Mouse (Mus musculus) left cerebral cortex, adult 9 months (tissue): ENCODE results near the gene Snrpa.
A peak's percentile ranks its signal among the peaks of the same experiment; 100 is the strongest.

ENCODE experiments used
- DNase-seq, 2 experiments: peaks; one replicate each; pipeline ENCODE4 v3.0.0; 2022; ENCODE audit warnings: low spot score in 2 of 2

Gene Snrpa

GRCm38 (mm10) chr7:27166614-27167474, 29.2 kb downstream of the Snrpa start, which contains the start of gene Egln2:
TSS of gene Egln2 (minus strand) at chr7:27166802.
- DNase-seq, result peak; percentile 88 to 95

GRCm38 (mm10) chr7:27166229-27166613, 29.9 kb downstream of the Snrpa start:
- DNase-seq, result peak in 1 of 2 experiments; percentile 64

- DNase-seq, result no peak
Measured at GRCm38 (mm10) chr7:27165696-27166095, 30.4 kb downstream of the Snrpa start.

- DNase-seq, result peak in 1 of 2 experiments; percentile 37
Measured at GRCm38 (mm10) chr7:27165007-27165655, 30.9 kb downstream of the Snrpa start.

- DNase-seq, result peak in 1 of 2 experiments; percentile 40
Measured at GRCm38 (mm10) chr7:27164112-27164947, 31.7 kb downstream of the Snrpa start.

GRCm38 (mm10) chr7:27163450-27163805, 32.6 kb downstream of the Snrpa start:
- DNase-seq, result no peak

GRCm38 (mm10) chr7:27162780-27163449, 33.2 kb downstream of the Snrpa start:
- no peak for DNase-seq

GRCm38 (mm10) chr7:27161744-27162143, 34.3 kb downstream of the Snrpa start:
- DNase-seq, result no peak

GRCm38 (mm10) chr7:27160921-27161320, 35.1 kb downstream of the Snrpa start:
- no peak for DNase-seq

GRCm38 (mm10) chr7:27159882-27160281, 36.2 kb downstream of the Snrpa start:
- DNase-seq, result peak; percentile 80 to 88

- no peak for DNase-seq
Measured at GRCm38 (mm10) chr7:27159256-27159655, 36.8 kb downstream of the Snrpa start.

GRCm38 (mm10) chr7:27158171-27158570, 37.9 kb downstream of the Snrpa start:
- DNase-seq, result no peak

- DNase-seq, result peak in 1 of 2 experiments; percentile 75
Measured at GRCm38 (mm10) chr7:27156005-27156404, 40.1 kb downstream of the Snrpa start.

GRCm38 (mm10) chr7:27153205-27153764, 42.8 kb downstream of the Snrpa start, which contains the start of gene Cyp2t4:
TSS of gene Cyp2t4 (plus strand) at chr7:27153714.
- no peak for DNase-seq
